Mouse (Mus musculus): Measurements from ENCODE around the gene Skp1a. TPM values are rescaled to one million over a fixed set of nuclear protein-coding genes. Genes with fewer than 3 reads are reported as not detected.

Skp1a gene
- polyA plus RNA-seq, 1 experiment from 2014 or later = 958 TPM

GRCm38 (mm10) chr11:52282774-52283595 lies 51.2 kb downstream of the Skp1a start, which contains the start of gene Tcf7:
Tcf7 (minus strand) TSS chr11:52283014.
- Histone ChIP-seq H3K9me3 (no peaks in the 10 kb centered on the region), H3K4me1 (peaks cover 44% of the 10 kb centered on the region), H3K27me3 (peaks cover 67% of the 10 kb centered on the region), H3K36me3 (replicated peaks) (no peaks in the 10 kb centered on the region), H3K4me2 (peak within 1 kb of the TSS; percentile 95), H3K4me3 (replicated peaks) (peak within 1 kb of the TSS; percentile 64), H3K9ac (peak within 1 kb of the TSS; percentile 69), H3K27ac (no peak within 1 kb of the TSS)
- WGBS = under 1% methylated on average over 74 of the region's 97 CpGs
- ATAC-seq (ENCODE audit: low FRiP score) = peak; percentile 78

DNA sequence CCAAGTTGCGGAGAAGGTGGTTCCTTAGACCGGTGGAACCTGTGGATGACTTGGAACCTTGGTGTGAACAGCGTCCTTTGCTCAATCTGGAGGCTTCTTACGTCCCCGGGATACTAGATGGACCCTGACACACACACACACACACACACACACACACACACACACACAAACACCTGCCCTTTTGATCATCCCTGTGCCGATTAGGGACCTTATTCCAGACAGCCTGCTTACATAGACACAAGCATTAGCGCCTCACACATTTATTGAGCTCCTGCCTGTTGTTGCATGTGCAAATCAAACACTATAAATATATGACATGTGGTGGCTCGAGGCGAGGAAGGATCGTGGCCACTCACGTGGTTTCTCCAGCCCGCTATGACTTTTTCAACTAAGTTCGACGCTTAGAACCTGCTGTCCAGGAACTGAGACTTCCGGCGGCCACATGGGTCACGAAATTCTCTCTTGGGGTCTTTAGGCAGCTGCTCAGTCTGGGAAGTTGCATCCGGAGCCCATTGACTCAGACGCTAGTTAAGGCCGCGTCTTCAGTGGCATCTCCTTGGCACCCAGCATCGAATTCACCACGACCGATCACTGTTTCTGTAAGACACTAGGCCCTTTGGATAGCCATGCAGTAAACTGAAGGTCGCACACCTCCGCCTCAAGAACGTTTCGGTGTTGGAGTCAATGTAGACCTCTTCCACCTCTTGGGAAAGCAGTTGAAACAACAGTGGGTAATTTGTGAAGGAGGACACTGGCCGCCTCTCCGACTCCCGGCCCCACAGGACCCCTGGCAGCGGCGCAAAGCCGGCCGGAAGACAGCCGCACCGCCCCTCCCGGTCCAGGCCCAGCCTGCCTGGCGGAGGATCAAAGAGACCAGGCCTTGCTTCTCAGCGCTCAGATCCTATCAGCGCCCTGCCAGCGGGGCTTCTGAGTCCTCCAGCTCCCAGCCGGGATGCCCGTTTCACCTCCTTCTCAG lies 52.1 kb downstream of the Skp1a start:
- no peak overlapping the region for H3K27ac ChIP-seq
- peaks cover 44% of the 10 kb centered on the region for H3K4me1 ChIP-seq
- 9% methylated on average over 44 of the region's 44 CpGs for WGBS
- no peaks in the 10 kb centered on the region for H3K9me3 ChIP-seq
- H3K4me2 ChIP-seq = peak overlapping the region; percentile 95
- H3K4me3 ChIP-seq (replicated peaks) = peak overlapping the region; percentile 64
- ATAC-seq (ENCODE audit: low FRiP score) = peak; percentile 47
- no peaks in the 10 kb centered on the region for H3K36me3 ChIP-seq (replicated peaks)
- peaks cover 67% of the 10 kb centered on the region for H3K27me3 ChIP-seq
- 0 out of 2 replicates have a peak overlapping the region, but pooled peaks have one; percentile 69 for H3K9ac ChIP-seq

DNA sequence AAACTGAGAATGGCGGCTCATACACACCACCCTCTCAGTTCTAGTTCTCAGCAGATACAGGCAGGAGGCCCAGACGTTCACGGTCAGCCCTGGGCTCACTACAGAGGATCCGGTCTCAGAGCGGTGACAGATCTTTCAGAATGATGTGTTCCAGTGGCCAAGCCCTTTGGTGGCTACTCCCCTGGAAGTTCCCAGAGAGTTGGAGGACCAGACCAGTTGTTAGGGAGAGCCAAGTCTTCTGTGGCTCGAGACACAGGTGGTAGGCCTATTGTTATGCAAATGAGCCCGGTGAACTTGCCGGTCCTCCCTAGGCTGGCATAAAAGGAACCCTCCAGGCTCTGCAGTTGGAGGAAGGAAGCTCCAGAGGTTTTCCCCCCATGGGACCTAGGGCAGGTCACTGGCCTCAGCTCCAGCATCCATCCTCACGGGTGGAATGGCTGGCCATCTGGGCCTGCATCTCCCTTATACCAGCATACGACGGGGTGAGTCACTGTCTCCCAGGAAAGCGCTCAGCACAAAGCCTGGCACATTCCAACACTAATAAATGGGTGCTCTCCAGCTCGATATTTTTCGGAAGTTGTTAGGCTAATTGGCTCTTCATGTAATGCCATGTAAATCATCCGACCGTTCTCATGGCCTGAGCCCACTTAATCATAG lies 54.6 kb downstream of the Skp1a start:
- Histone ChIP-seq H3K27me3 (peaks cover 53% of the 10 kb centered on the region), H3K4me3 (replicated peaks) (no peak overlapping the region), H3K9me3 (no peaks in the 10 kb centered on the region), H3K36me3 (replicated peaks) (no peaks in the 10 kb centered on the region), H3K9ac (no peak overlapping the region), H3K4me2 (peak overlapping the region; percentile 21), H3K27ac (no peak overlapping the region), H3K4me1 (peaks cover 44% of the 10 kb centered on the region)
- WGBS = 5% methylated on average over 16 of the region's 16 CpGs
- no peak for ATAC-seq (ENCODE audit: low FRiP score)

DNA sequence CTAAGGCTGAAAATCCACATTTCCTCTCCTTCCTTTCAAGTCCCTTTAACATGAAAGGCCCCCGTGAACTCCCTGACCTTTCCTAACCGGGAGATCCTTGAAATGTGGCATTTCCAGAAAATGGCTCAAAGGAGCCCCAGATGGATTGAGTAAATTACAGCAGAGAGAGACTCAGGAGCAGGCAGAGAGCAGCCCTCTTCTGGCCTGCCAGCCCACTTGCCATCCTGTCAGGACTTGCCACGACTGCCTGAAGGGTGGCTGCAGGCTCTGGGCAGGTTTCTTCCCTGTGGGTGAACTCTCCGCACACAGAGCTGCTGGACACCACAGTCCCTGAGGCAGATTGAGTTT lies 55.1 kb downstream of the Skp1a start:
- Histone ChIP-seq H3K27me3 (peaks cover 48% of the 10 kb centered on the region), H3K9ac (no peak overlapping the region), H3K9me3 (no peaks in the 10 kb centered on the region), H3K4me2 (peak overlapping the region; percentile 21; the same call in 1 of the 2 replicates), H3K27ac (no peak overlapping the region), H3K4me3 (replicated peaks) (no peak overlapping the region), H3K36me3 (replicated peaks) (no peaks in the 10 kb centered on the region), H3K4me1 (peaks cover 44% of the 10 kb centered on the region)
- 14% methylated on average over 4 of the region's 4 CpGs for WGBS
- no peak for ATAC-seq (ENCODE audit: low FRiP score)

DNA sequence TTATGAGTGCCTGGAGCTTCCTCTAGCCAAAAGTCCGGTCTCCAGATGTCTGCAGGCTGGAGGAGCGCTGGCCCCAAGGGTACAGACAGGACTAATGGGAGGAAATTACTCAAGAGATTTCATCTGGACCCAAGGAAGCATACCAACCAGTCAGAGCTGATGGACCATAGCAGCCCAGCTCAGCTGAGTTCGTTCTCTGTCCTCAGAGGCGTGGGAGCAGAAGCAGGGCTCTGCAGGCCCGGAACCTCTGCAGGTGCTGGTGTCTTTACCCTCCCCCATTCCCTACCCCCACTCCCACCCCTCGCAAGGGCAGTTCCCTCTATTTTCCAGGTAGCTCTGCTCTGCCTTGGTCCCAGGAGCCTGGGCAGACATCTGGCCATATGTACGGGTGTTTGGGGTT lies 60.6 kb downstream of the Skp1a start:
- peaks cover 4% of the 10 kb centered on the region; the same call in 1 of the 2 replicates for H3K27me3 ChIP-seq
- H3K4me1 ChIP-seq = peaks cover under 1% of the 10 kb centered on the region; the same call in 1 of the 2 replicates
- H3K4me2 ChIP-seq = no peak overlapping the region
- no peaks in the 10 kb centered on the region for H3K9me3 ChIP-seq
- no peak overlapping the region for H3K27ac ChIP-seq
- no peak for ATAC-seq (ENCODE audit: low FRiP score)
- H3K4me3 ChIP-seq (replicated peaks) = no peak overlapping the region
- H3K36me3 ChIP-seq (replicated peaks) = no peaks in the 10 kb centered on the region
- no peak overlapping the region for H3K9ac ChIP-seq
- WGBS = 82% methylated on average over 7 of the region's 7 CpGs

DNA sequence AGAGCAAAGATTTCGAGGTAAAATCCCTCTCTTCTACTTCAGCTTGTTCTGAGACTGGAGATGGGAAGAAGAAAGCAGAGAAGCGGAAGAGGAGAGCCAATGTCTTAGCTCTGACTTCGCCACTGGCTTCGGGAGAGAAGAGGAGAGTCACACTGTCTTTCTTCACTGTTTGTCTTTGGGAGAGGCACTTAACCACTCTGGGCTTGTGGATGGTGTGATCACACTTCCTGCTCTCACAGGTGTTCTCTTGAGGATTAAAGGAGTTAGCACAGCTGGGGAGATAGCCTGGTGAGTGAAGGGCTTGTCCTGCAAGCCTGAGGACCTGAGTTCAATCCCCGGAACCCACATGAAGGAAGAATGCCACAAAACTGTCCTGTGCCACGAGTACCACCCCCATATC lies 61.1 kb downstream of the Skp1a start:
- Histone ChIP-seq H3K4me2 (no peak overlapping the region), H3K9ac (no peak overlapping the region)
- no peak for ATAC-seq (ENCODE audit: low FRiP score)

GRCm38 (mm10) chr11:52294103-52294502 lies 62.3 kb downstream of the Skp1a start:
- WGBS = 86% methylated on average over 9 of the region's 9 CpGs
- H3K36me3 ChIP-seq (replicated peaks) = no peaks in the 10 kb centered on the region
- H3K9ac ChIP-seq = no peak overlapping the region
- no peaks in the 10 kb centered on the region for H3K9me3 ChIP-seq
- ATAC-seq (ENCODE audit: low FRiP score) = no peak
- H3K27ac ChIP-seq = no peak overlapping the region
- no peak overlapping the region for H3K4me2 ChIP-seq
- no peaks in the 10 kb centered on the region for H3K27me3 ChIP-seq
- no peak overlapping the region for H3K4me3 ChIP-seq (replicated peaks)
- H3K4me1 ChIP-seq = no peaks in the 10 kb centered on the region

More for the DNA sequence above, 61.1 kb downstream of the Skp1a start:
- H3K4me3 ChIP-seq (replicated peaks) = no peak overlapping the region
- H3K36me3 ChIP-seq (replicated peaks) = no peaks in the 10 kb centered on the region
- H3K9me3 ChIP-seq = no peaks in the 10 kb centered on the region
- no peak overlapping the region for H3K27ac ChIP-seq
- no peaks in the 10 kb centered on the region for H3K4me1 ChIP-seq
- WGBS = 74% methylated on average over 6 of the region's 6 CpGs
- H3K27me3 ChIP-seq = no peaks in the 10 kb centered on the region

Other genes with a start within 250 kb of the Skp1a start
- 241 and 242 TPM in 2 replicates for gene Ube2b, start 231.2 kb upstream of the Skp1a start, polyA plus RNA-seq (2016; fragmentation: Nextera tagmentation; extraction: Ambion mirVana)
- 16.1 and 16.2 TPM in 2 replicates for gene Cdkl3, start 227.8 kb upstream of the Skp1a start, polyA plus RNA-seq (2016; fragmentation: Nextera tagmentation; extraction: Ambion mirVana)
- 121 and 125 TPM in 2 replicates for gene Ppp2ca, start 133.3 kb upstream of the Skp1a start, polyA plus RNA-seq (2016; fragmentation: Nextera tagmentation; extraction: Ambion mirVana)
- not detected in 2 replicates for gene Olfr1373, start 86.5 kb upstream of the Skp1a start, polyA plus RNA-seq (2016; fragmentation: Nextera tagmentation; extraction: Ambion mirVana)
- not detected in 2 replicates for gene Olfr1371, start 18.0 kb upstream of the Skp1a start, polyA plus RNA-seq (2016; fragmentation: Nextera tagmentation; extraction: Ambion mirVana)
- 5.4 TPM in 2 replicates for gene Tcf7, start 51.0 kb downstream of the Skp1a start, polyA plus RNA-seq (2016; fragmentation: Nextera tagmentation; extraction: Ambion mirVana)
- 206 and 214 TPM in 2 replicates for gene Vdac1, start 128.9 kb downstream of the Skp1a start, polyA plus RNA-seq (2016; fragmentation: Nextera tagmentation; extraction: Ambion mirVana)
- 147 and 148 TPM in 2 replicates for gene 9530068E07Rik, start 164.4 kb downstream of the Skp1a start, polyA plus RNA-seq (2016; fragmentation: Nextera tagmentation; extraction: Ambion mirVana)

Measured in forebrain, embryonic 12.5 days (tissue).